Comparison of ENCODE assay signal across 10 mouse cellular contexts in the genomic region with DNA sequence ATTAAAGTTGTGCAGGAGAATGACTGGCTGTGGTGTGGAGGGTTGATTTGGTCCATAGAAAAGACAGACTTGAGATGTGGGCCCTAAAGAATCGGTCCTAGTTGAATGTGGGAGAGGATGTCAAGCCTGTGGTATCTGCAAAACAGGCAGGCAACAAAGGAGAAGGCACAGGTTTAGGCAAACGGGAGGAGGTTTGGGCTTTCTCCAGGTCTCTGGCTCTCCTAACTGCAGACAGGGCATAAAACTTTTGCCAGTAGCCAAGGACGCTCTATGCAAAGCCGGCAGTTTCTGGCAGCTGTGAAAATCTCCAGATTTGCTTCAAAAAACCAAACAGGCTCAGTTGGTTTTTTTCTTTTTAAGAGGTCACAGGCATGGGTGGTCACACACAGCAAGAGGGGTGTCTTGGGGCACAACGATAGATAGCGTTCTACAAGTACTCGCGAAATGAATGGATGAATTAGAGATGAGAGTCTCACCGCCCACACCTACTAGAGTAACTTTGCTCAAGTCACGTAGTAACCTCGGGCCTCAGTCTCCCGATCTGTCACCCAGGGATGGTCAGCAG. TPM values are rescaled to one million over a fixed set of nuclear protein-coding genes. Genes with fewer than 3 reads are reported as not detected.
A peak's percentile ranks its signal among the peaks of the same experiment; 100 is the strongest.
DNase-seq lines count a peak whose midpoint lies in the region; ATAC-seq and TF ChIP-seq lines count a peak whose summit lies in the region.
"Had no signal": no experiment of that assay in that cellular context is flagged by ENCODE, and none has a peak within 500 bp of the region (broad histone marks: within the 10 kb centered on the region; RNA-seq: fewer than 3 reads in every experiment).

No protein-coding gene starts in this region.

- H3K4me3 ChIP-seq in heart, adult 2 months = peak overlapping the region; percentile 33
- H3K4me3 ChIP-seq in ES-Bruce4 (ENCODE audit: low read depth, low read length) = peak overlapping the region; percentile 33
- H3K4me3 ChIP-seq in hindbrain, embryonic 10.5 days = peak overlapping the region; percentile 82
- H3K4me3 ChIP-seq in liver, embryonic 16.5 days (ENCODE audit: low read depth, low read length) = no peak overlapping the region; the same call in 1 of the 2 replicates

- H3K27ac ChIP-seq in heart, adult 2 months = peak overlapping the region; percentile 31; the same call in 1 of the 2 replicates
- no peak overlapping the region for H3K27ac ChIP-seq in ES-Bruce4 (ENCODE audit: insufficient read depth, low read length)
- peak overlapping the region; percentile 92 for H3K27ac ChIP-seq in hindbrain, embryonic 10.5 days
- H3K27ac ChIP-seq in liver, embryonic 16.5 days (ENCODE audit: low read length) = no peak overlapping the region

- DNase-seq in heart, adult 2 months = peak in 1 of 2 experiments; percentile 22
- DNase-seq in heart, postnatal 25 days (ENCODE audit: low spot score) = no peak
- DNase-seq in hindbrain, embryonic 10.5 days (ENCODE audit: low spot score) = no peak
- no peak for DNase-seq in frontal cortex, postnatal 10 days (ENCODE audit: low spot score in 2 of 2)
- DNase-seq in urinary bladder, adult 18-20 months (ENCODE audit: low spot score in 2 of 2) = no peak
- no peak for DNase-seq in left cerebral cortex, postnatal 36 days (ENCODE audit: low spot score in 2 of 2)

- TF ChIP-seq POLR2A in heart, adult 2 months (IDR thresholded peaks at IDR 0.05; ENCODE audit: insufficient read depth, low read depth, low read length) = no peak
- no peak for TF ChIP-seq POLR2A in ES-Bruce4 (IDR thresholded peaks at IDR 0.05; ENCODE audit: insufficient read depth, low read length)

- ATAC-seq in liver, embryonic 16.5 days (ENCODE audit: low read depth) = no peak

- H3K36me3 ChIP-seq in heart, adult 2 months (ENCODE audit: control insufficient read depth, insufficient read depth, low read length) = no peaks in the 10 kb centered on the region; the same call in 1 of the 2 replicates
- H3K36me3 ChIP-seq in ES-Bruce4 (ENCODE audit: control insufficient read depth, insufficient read depth, low read length, poor library complexity, severe bottlenecking) = no peaks in the 10 kb centered on the region
- H3K36me3 ChIP-seq in hindbrain, embryonic 10.5 days = no peaks in the 10 kb centered on the region
- H3K36me3 ChIP-seq in liver, embryonic 16.5 days (ENCODE audit: control insufficient read depth, insufficient read depth) = no peaks in the 10 kb centered on the region

- WGBS in heart, adult 2 months = 27% methylated on average over 12 of the region's 12 CpGs
- 11% methylated on average over 12 of the region's 12 CpGs for WGBS in hindbrain, embryonic 10.5 days
- 11% methylated on average over 12 of the region's 12 CpGs for WGBS in liver, embryonic 16.5 days (ENCODE audit: insufficient replicate concordance)

- peak overlapping the region; percentile 56 for H3K4me2 ChIP-seq in liver, embryonic 16.5 days (ENCODE audit: low read depth, low read length)

- no peak for TF ChIP-seq CTCF in heart, adult 2 months (IDR thresholded peaks at IDR 0.05)
- TF ChIP-seq CTCF in ES-Bruce4 (IDR thresholded peaks at IDR 0.05; ENCODE audit: low read depth, low read length) = no peak

- intact Hi-C loops in heart, adult 2 months (cut with DNase I) = loop anchor here (10.0 kb wide), 1 partner anchor 155 kb away; no protein-coding TSS in a partner anchor
- intact Hi-C loops in heart, postnatal 25 days (cut with DNase I) = loop anchor here (5.0 kb wide), 1 partner anchor 72 kb away; no protein-coding TSS in a partner anchor
- intact Hi-C loops in left cerebral cortex, postnatal 36 days (cut with DNase I) = no loop called here

- H3K9ac ChIP-seq in heart, adult 2 months (ENCODE audit: low read depth, low read length) = no peak overlapping the region
- H3K9ac ChIP-seq in ES-Bruce4 (ENCODE audit: low read depth, poor library complexity, severe bottlenecking) = no peak overlapping the region
- no peak overlapping the region for H3K9ac ChIP-seq in liver, embryonic 16.5 days (ENCODE audit: low read depth, low read length)

- no peaks in the 10 kb centered on the region for H3K9me3 ChIP-seq in ES-Bruce4 (replicated peaks; ENCODE audit: control insufficient read depth, insufficient read depth, low read length, poor library complexity, severe bottlenecking)
- H3K9me3 ChIP-seq in hindbrain, embryonic 10.5 days = no peaks in the 10 kb centered on the region
- no peaks in the 10 kb centered on the region for H3K9me3 ChIP-seq in liver, embryonic 16.5 days (replicated peaks; ENCODE audit: control insufficient read depth, low read length)
- H3K9me3 ChIP-seq: megakaryocyte, embryonic 14.5 days had no signal

- H3K4me1 ChIP-seq in heart, adult 2 months (ENCODE audit: control insufficient read depth, insufficient read depth, low read length) = peaks cover 2% of the 10 kb centered on the region
- H3K4me1 ChIP-seq in ES-Bruce4 (ENCODE audit: control insufficient read depth, insufficient read depth, low read length) = no peaks in the 10 kb centered on the region
- H3K4me1 ChIP-seq in hindbrain, embryonic 10.5 days (replicated peaks) = peaks cover 69% of the 10 kb centered on the region
- H3K4me1 ChIP-seq in liver, embryonic 16.5 days (ENCODE audit: control insufficient read depth, low read depth, low read length) = no peaks in the 10 kb centered on the region

- no peaks in the 10 kb centered on the region for H3K79me2 ChIP-seq in heart, adult 2 months (replicated peaks; ENCODE audit: control insufficient read depth, insufficient read depth, low read length)

- TF ChIP-seq EP300 in heart, adult 2 months (IDR thresholded peaks at IDR 0.05; ENCODE audit: insufficient read depth, low read depth, low read length) = no peak
- TF ChIP-seq EP300 in ES-Bruce4 (IDR thresholded peaks at IDR 0.05; ENCODE audit: insufficient read depth, low read depth, low read length) = no peak

- H3K27me3 ChIP-seq in heart, adult 2 months (ENCODE audit: control insufficient read depth, insufficient read depth, low read length) = no peaks in the 10 kb centered on the region
- peaks cover 7% of the 10 kb centered on the region; the same call in 1 of the 2 replicates for H3K27me3 ChIP-seq in ES-Bruce4 (ENCODE audit: control insufficient read depth, insufficient read depth, low read length, poor library complexity, severe bottlenecking)
- H3K27me3 ChIP-seq in hindbrain, embryonic 10.5 days (ENCODE audit: insufficient read depth, poor library complexity, severe bottlenecking) = peaks cover 40% of the 10 kb centered on the region
- peaks cover 49% of the 10 kb centered on the region for H3K27me3 ChIP-seq in liver, embryonic 16.5 days (ENCODE audit: control insufficient read depth, insufficient read depth, low read depth, low read length)

RNA-seq across cellular contexts. Expression of gene Plce1, which starts 0.7 kb away (rescaled TPM):
- total RNA-seq in heart, adult 2 months (2021) = 10 to 100 TPM; 18.7 to 20.6 TPM
- 5.9 and 10.0 TPM in 2 replicates for polyA plus RNA-seq in heart, adult 2 months (2012; rRNA removed)
- 10 to 100 TPM; 23.3 to 24.6 TPM for total RNA-seq in heart, postnatal 25 days (2021)
- polyA plus RNA-seq in ES-Bruce4 (2011; ENCODE audit: insufficient read depth, insufficient read length, low read depth, missing spikeins) = 2.8 and 3.7 TPM in 2 replicates
- 4.5 and 5.0 TPM in 2 replicates for polyA plus RNA-seq in hindbrain, embryonic 10.5 days (2016; fragmentation: Nextera tagmentation; extraction: Ambion mirVana)
- polyA plus RNA-seq in liver, embryonic 16.5 days (2015; fragmentation: Nextera tagmentation; extraction: Ambion mirVana) = 0.36 and 0.68 TPM in 2 replicates
- total RNA-seq in left cerebral cortex, postnatal 36 days (2021) = 1 to 10 TPM; 3.9 to 7.9 TPM
- polyA plus RNA-seq: C2C12 had no signal

Comparison
In these comparisons a context has a peak if more than half of its experiments do, and no peak if none do; other contexts are left out.
1. H3K27ac ChIP-seq: peak in heart, adult 2 months (single experiment) and hindbrain, embryonic 10.5 days (single experiment); none in ES-Bruce4 (single experiment) and liver, embryonic 16.5 days (single experiment).